Mouse (Mus musculus): ENCODE data around the gene Gstt1.
"Not testable (repeated sequence)": the region's sequence is repeated elsewhere in the genome, so short reads cannot be mapped to it uniquely, and the experiment has no call there.

Gene Gstt1

GRCm38 (mm10) chr10:75798176-75798696 is at the start of gene Gstt1:
Gene Gstt1 (minus strand): TSS chr10:75798584.
- DNase-seq, result peak; percentile 17

GRCm38 (mm10) chr10:75845306-75845930 is 47.0 kb upstream of the Gstt1 start:
- no peak for DNase-seq

GRCm38 (mm10) chr10:75844800-75845199 is 46.4 kb upstream of the Gstt1 start:
- no peak for DNase-seq

GRCm38 (mm10) chr10:75843898-75844297 is 45.5 kb upstream of the Gstt1 start:
- not testable (repeated sequence) for DNase-seq

- no peak for DNase-seq
Measured at GRCm38 (mm10) chr10:75839092-75839491, 40.7 kb upstream of the Gstt1 start.

- peak; percentile 94 for DNase-seq
Measured at GRCm38 (mm10) chr10:75837248-75837759, 38.9 kb upstream of the Gstt1 start, which contains the start of gene Gstt2. Gene Gstt2 (minus strand): TSS chr10:75837424.

GRCm38 (mm10) chr10:75835761-75836531 is 37.6 kb upstream of the Gstt1 start:
- DNase-seq, result no peak

GRCm38 (mm10) chr10:75835307-75835706 is 36.9 kb upstream of the Gstt1 start:
- DNase-seq, result peak; percentile 67

GRCm38 (mm10) chr10:75834721-75835120 is 36.3 kb upstream of the Gstt1 start:
- DNase-seq, result no peak

- no peak for DNase-seq
Measured at GRCm38 (mm10) chr10:75834250-75834649, 35.9 kb upstream of the Gstt1 start.

GRCm38 (mm10) chr10:75833456-75834080 is 35.2 kb upstream of the Gstt1 start:
- no peak for DNase-seq

- peak; percentile 47 for DNase-seq
Measured at GRCm38 (mm10) chr10:75832272-75832895, 34.0 kb upstream of the Gstt1 start.

- DNase-seq, result no peak
Measured at GRCm38 (mm10) chr10:75830275-75830670, 31.9 kb upstream of the Gstt1 start.

GRCm38 (mm10) chr10:75829529-75830274 is 31.3 kb upstream of the Gstt1 start:
- no peak for DNase-seq

GRCm38 (mm10) chr10:75828500-75828931 is 30.1 kb upstream of the Gstt1 start:
- DNase-seq, result peak; percentile 48

GRCm38 (mm10) chr10:75827668-75828360 is 29.4 kb upstream of the Gstt1 start:
- no peak for DNase-seq

GRCm38 (mm10) chr10:75824530-75824929 is 26.1 kb upstream of the Gstt1 start:
- DNase-seq, result no peak

- no peak for DNase-seq
Measured at GRCm38 (mm10) chr10:75823782-75824181, 25.4 kb upstream of the Gstt1 start.

- DNase-seq, result no peak
Measured at GRCm38 (mm10) chr10:75822443-75822842, 24.1 kb upstream of the Gstt1 start, which contains the start of gene Gstt4. Gene Gstt4 (minus strand): TSS chr10:75822543.

GRCm38 (mm10) chr10:75819882-75820281 is 21.5 kb upstream of the Gstt1 start:
- DNase-seq, result no peak

- DNase-seq, result no peak
Measured at GRCm38 (mm10) chr10:75818641-75819040, 20.3 kb upstream of the Gstt1 start.

Measured in layer of hippocampus, adult 9-11 months (tissue).